Mouse (Mus musculus): Measurements from ENCODE around the gene Tldc1.

- TF ChIP-seq CTCF (conservative IDR thresholded peaks at IDR 0.05; ENCODE audit: low read length) (peak; percentile 80), NANOG (IDR thresholded peaks at IDR 0.05; ENCODE audit: borderline replicate concordance, low read length) (no peak)
These were observed 60.5 kb downstream of the Tldc1 start for GRCm38 (mm10) chr8:119717765-119718164.

Data from E14TG2a.4 (cell line).